Mouse (Mus musculus): ENCODE data around the gene Lmx1b.

DNA sequence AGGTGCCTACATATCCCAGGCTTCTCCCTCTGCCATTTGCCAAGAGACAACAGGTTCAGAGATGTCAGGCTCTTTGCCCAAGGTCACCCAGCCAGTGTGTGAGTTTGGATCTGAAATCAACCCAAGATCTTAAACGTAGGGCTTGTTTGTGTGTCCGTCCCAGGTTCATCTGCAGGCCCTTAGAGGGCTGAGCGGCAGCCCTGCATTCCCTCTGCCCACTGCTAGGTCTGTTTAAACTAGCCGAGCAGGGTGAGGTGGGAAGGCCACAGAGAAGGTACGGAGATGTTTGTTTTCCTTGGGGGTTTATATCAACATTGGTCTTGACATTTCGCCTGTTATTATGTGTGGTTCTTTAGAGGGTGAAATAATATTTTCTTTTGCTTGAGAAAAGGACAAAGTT is 28.4 kb upstream of the Lmx1b start:
- TF ChIP-seq CTCF (conservative IDR thresholded peaks at IDR 0.05; ENCODE audit: insufficient read depth, insufficient read length, low read depth, low read length): no peak
- no peak for TF ChIP-seq POLR2A (IDR thresholded peaks at IDR 0.05; ENCODE audit: low read depth, low read length)
